Mouse (Mus musculus): ENCODE results near the gene Pomgnt2.

Pomgnt2 gene

DNA sequence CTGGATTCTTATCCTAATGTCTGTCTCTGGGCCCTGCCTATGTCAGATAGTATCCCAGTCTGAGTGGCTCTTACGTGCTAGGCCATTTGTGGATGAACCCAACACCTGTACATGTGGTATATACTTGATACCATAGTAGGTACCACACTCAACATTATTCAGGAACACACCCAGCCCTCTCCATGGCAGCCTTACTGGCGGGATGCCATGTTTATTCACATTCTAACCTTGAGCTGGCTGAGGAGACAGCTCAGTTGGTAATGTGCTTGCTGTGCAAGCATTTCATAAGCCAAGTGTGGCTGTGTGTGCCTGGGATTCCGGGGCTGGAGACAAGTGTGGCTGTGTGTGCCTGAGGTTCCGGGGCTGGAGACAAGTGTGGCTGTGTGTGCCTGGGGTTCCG, 28.7 kb downstream of the Pomgnt2 start:
- no peak for DNase-seq

DNA sequence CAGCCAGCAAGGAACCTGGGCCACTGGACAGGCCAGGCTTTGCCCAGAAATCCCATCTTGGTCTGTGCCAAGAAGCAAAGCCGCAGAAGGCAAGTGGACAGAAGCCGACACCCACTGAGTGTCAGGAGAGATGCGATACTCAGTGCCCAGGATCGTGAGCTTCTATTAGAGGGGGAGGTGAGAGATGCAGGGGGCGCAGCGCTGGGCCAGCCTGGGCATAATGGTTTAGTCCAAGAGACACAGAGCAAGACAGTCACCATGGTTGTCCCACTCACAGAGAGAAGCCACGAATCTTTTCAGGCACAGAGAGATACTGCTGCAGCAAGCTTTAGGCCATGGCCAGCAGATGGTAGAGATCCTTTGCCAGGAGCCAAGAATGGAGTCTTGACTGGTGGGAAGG, 32.0 kb downstream of the Pomgnt2 start:
- DNase-seq = no peak

DNA sequence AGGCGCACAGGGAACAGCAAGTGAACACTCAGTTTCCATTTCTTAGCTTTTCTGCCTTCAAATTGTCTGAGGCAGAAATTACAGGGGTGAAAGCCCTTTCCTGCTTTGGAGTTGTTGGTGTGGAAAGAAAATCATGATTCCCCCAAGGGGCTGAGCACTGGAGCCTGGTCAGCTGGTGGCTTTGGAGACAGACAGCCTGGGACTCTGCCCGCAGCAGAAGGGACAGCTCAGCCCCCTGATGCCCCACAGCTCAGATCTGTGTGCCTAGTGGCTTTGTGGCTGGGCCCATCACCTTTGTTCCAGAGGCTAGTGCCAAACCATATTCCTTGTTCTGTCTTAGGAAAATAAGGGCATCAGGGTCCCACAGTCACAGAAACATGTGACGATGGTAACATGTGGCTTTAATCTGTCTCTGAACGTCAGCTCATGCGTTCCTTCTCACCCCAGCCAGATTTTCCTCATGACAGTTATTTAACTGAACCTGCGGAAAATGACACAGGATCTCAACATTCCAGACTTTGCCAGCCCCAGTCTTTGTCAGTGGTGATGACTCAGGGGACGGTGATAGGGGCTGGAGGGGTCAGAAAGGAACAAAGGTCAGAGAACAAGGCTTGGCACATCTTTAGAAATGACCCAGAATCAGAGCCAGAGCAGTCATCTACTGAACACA, 36.8 kb downstream of the Pomgnt2 start:
- peak in 1 of 2 experiments; percentile 21 for DNase-seq

DNA sequence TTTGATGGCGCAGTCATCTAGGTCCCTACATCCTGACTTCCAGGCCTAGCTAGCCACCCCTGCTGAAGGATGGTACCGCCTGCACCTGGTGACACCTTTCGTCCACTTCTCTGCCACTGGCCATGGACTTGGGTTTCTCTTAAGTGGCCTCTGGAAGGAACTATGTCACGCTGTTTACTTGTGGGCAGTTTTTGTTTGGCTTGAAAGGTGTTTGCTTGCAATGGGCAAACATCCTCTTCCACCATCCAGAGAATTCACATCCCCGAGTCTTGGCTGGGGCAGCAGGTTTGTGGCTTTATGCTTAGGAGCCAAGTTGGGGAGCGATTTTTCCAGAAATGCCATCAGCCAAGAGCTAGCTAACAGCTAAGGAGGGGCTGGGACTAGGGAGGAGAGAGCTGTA, 44.3 kb downstream of the Pomgnt2 start:
- DNase-seq = peak in 1 of 2 experiments; percentile 33

DNA sequence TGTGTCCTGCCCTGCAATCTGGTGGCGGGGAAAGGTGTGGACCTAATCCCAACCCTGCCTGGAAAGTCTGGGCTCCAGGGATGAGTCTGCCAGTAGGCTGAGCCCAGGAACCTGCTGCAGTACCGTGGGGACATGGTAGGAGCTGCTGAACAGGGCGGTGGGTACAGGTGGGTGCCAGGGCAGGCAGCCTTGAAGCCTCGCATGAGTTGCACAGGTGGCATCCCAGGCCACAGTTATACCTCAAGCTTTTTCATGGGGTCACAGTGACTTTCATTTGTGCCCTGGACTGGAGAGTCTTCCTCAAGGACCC, 45.8 kb downstream of the Pomgnt2 start:
- DNase-seq = no peak

DNA sequence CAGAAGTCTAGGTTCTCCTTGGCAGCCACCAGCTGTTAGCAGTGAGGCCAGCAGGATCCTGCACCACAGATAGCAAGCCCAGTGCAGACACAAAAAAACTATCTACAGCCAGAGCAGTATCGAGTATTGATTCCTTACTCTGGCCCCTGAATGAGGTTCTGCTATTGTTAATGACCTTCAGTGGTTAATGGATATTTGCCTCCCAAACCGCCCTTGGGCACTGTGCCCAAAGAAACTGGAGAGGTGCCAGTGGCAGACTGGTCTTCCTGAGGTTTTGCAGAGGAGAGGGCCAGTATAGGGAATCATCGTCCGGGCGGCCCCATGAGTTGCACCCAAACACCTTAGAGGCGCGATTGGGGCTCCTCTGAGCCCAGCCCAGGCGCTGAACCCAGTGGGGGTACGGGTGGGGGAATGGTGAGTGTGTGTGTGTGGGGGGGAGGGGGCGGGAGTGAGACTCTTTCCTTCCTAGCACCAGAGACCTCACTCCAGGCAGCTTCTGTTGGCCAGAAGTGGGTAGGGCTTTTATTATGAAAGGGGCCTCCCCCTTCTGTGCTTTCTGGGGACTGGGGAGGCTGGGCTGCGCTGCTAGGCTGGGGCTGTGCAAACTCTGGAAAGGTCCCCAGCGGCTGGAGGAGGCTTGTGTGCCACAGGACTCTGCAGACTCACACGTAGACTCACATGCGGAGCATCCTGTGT, 46.3 kb downstream of the Pomgnt2 start, which contains the start of gene Fam198a:
Fam198a (plus strand) TSS at position 571 of the 696 bp plus-strand sequence.
- peak; percentile 86 to 87 for DNase-seq

DNA sequence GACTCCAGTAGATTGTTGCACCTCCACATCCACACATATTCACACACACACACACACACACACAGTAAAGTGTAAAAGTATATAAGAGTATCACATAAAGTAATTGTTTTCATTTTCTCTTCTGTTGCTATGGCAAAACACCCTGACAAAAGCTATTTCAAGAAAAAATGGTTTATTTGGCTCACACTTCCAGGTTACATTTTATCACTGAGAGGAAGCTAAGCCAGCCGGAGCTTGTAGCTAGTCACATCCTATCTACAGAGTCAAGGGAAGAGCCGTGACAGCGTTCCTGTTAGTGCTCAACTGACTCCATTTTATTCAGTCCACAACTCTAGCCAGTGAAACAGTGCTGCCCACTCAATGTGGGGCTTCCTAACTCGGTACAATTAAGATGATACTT, 48.5 kb downstream of the Pomgnt2 start:
- DNase-seq = no peak

DNA sequence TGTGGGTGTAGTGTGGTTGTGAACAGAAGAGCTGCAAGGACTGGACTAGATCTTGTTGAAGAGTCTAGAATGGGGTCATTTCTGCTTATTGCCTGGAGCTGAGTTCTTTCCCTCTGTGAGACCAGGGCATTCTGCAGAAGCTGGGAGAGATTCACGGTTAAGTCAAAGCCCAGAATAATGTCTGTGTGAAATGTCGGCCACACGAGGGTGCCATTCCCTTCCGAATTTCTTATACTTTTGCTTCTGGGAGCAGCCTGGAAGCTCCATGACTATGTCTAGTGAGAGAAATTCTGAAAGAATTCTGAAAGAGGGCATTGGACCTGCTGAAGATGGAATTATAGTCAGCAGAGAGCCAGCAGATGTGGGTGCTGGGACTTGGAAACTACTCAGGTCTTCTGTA, 49.1 kb downstream of the Pomgnt2 start:
- DNase-seq = peak; percentile 54 to 71

DNA sequence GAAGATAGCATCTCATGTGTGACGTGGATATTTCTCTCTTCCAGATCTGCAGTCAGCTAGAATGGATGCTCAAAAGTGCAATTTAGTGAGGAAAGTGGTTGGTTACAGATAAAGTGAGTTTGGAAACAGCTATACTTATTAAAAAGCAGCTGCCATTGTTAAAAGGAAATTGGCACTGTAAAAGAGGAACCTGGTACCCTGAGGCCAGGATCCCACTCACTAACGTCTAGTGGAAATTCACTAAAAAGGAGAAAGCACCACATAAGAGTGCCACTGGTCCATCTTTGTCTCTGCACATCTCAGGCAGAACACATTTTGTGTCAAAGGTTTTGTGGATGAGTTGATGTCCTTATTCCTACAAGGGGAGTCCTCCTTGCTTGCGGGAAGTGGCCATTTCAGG, 53.3 kb downstream of the Pomgnt2 start:
- DNase-seq = no peak

DNA sequence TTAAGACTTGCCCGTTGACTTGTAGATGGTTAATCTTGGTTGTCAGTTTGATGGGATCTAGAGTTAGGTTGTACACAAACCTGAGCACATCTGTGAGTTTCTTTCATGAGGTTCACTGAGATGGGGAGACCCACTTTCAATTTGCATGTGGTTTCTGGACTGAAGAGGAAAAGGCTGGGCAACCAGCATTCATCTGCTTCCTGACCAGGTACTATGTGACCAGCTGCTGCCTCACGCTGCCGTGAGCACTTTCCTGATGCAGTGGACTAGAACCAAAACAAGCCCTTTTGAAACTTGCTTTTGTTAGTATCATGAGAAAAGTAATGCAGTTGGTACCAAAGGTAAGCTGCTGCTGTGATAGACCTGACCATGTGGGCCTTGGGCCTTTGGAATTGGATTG, 53.9 kb downstream of the Pomgnt2 start:
- DNase-seq = no peak

DNA sequence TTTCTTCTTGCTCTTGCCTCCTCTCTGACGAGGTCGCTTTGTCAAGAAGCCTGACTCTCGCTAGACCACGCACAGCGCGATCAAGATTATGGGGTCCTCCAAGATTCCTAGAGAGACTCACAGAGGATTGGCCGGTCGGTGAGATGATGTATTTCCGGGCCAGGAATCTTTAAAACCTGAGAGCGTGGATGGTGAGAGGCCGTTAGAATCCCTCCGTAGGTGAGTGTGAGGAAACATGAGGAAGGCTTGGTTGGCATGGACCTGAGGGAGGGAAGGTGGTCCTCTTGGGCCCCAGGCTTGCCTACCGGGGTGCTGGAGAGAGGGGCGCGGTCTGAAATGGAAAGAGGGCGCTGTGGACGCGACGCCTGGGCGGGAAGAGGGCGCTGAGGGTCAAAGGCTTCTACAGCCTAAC, 59.0 kb downstream of the Pomgnt2 start:
- no peak for DNase-seq

DNA sequence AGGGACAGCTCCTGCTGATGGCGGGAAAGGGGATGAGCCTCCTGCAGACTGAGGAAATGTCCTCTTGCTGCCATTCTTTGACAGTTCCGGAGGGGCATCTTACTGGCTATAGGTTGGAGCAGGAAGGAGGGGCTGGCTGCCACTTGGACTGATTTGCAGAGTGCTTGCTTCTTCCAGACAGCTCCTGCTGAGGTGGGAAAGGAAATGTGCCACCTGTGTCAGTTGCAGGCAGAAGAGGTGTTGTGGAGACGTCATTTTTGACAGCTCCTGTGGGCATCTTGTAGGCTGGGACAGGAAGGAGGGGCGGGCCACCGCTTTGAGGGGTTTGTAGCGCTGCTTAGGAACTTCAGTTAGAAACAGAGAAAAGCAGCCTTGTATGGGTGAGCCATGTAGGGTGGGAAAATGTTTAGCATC, 59.5 kb downstream of the Pomgnt2 start:
- DNase-seq = no peak

DNA sequence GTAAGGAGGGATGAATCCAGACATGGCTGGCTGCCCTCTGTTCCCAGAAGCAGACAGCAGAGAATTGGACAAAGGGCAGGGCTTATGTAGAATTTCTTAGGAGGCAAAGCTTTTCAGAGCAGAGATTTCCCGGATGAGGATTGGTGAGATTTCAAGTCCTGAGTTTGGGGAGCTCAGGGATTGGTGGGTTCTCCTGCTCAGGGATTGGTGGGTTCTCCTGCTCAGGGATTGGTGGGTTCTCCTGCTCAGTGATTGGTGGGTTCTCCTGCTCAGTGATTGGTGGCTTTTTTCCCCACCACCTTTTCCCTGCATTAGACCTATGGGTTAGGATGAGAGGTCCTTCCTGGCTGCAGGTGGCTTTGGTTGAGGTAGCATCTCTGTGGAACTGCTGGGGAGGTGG, 60.0 kb downstream of the Pomgnt2 start:
- no peak for DNase-seq

DNA sequence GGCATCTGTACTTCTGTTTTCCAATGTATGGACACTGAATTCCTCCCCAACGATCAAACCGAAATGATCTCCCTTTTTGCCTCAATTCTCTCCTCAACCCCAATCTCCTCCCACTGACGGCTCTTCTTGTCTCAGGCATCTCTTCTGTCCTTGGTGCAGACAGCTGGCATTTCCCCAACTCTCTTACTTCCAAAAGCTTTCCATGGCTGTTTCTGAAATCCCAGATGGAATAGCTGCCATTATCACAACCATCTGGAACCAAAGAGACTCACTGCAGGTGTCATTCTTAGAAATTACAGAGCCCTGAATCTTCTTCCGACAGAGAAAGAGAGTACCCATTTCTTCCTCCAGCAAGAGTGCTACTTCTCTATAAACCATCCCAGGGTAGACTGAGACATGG, 62.1 kb downstream of the Pomgnt2 start:
- no peak for DNase-seq

Data from lung, postnatal 4 days (tissue).